Mouse (Mus musculus): Measurements from ENCODE around the gene Gngt2.

Gene Gngt2

GRCm38 (mm10) chr11:95826317-95827167 lies 10.5 kb upstream of the Gngt2 start:
- DNase-seq = no peak

- no peak for DNase-seq
These were observed 9.9 kb upstream of the Gngt2 start for GRCm38 (mm10) chr11:95827168-95827447.

- peak in 1 of 2 experiments; percentile 55 for DNase-seq
These were observed 9.4 kb upstream of the Gngt2 start for GRCm38 (mm10) chr11:95827464-95828085.

- DNase-seq = no peak
These were observed 8.6 kb upstream of the Gngt2 start for GRCm38 (mm10) chr11:95828181-95828964.

GRCm38 (mm10) chr11:95829526-95830050 lies 7.4 kb upstream of the Gngt2 start:
- DNase-seq = no peak

GRCm38 (mm10) chr11:95830411-95831275 lies 6.4 kb upstream of the Gngt2 start:
- DNase-seq = peak; percentile 63 to 71

- no peak for DNase-seq
These were observed 5.8 kb upstream of the Gngt2 start for GRCm38 (mm10) chr11:95831276-95831619.

GRCm38 (mm10) chr11:95831641-95832040 lies 5.4 kb upstream of the Gngt2 start:
- no peak for DNase-seq

- no peak for DNase-seq
These were observed 4.6 kb upstream of the Gngt2 start for GRCm38 (mm10) chr11:95832129-95833005.

GRCm38 (mm10) chr11:95833006-95833570 lies 3.9 kb upstream of the Gngt2 start:
- peak; percentile 64 to 73 for DNase-seq

GRCm38 (mm10) chr11:95833631-95834142 lies 3.3 kb upstream of the Gngt2 start:
- peak; percentile 48 to 66 for DNase-seq

- peak; percentile 94 to 97 for DNase-seq
These were observed 2.8 kb upstream of the Gngt2 start for GRCm38 (mm10) chr11:95834143-95834667.

GRCm38 (mm10) chr11:95834742-95835710 lies 2.0 kb upstream of the Gngt2 start:
- peak; percentile 52 to 80 for DNase-seq

GRCm38 (mm10) chr11:95835832-95836231 lies 1.2 kb upstream of the Gngt2 start:
- DNase-seq = no peak

- DNase-seq = no peak
These were observed 583 bp upstream of the Gngt2 start for GRCm38 (mm10) chr11:95836433-95836832.

GRCm38 (mm10) chr11:95838598-95838997 lies 1.6 kb downstream of the Gngt2 start:
- DNase-seq = no peak

- DNase-seq = no peak
These were observed 2.2 kb downstream of the Gngt2 start for GRCm38 (mm10) chr11:95838999-95839868.

Data from thymus, adult 18-20 months (tissue).